Mouse (Mus musculus) forebrain, postnatal 0 days (tissue): ENCODE results near the gene Tmem128. TPM values are rescaled to one million over a fixed set of nuclear protein-coding genes. Genes with fewer than 3 reads are reported as not detected.

Source experiments
- ATAC-seq: fragments of 200-750 bp; cut with Nextera tagmentation; 2 replicates; pipeline ENCODE4 v1.8.0; 2017; ENCODE audit warnings: mild to moderate bottlenecking, moderate library complexity
- DNase-seq: peaks from one replicate; pipeline ENCODE4 v3.0.0-alpha.2; 2015
- H3K27ac ChIP-seq: fragments of 300-500 bp; sonication (generic); 2 replicates; pipeline ENCODE4 v1.5.1; 2014; ENCODE audit warnings: low read depth, mild to moderate bottlenecking, antibody characterized with exemption, low read length, moderate library complexity, mixed read lengths
- H3K27me3 ChIP-seq: fragments of 300-500 bp; sonication (generic); 2 replicates; pipeline ENCODE4 v1.6.1; 2014; ENCODE audit warnings: mild to moderate bottlenecking, low read length, mixed read lengths; ENCODE audit not compliant: insufficient read depth
- H3K36me3 ChIP-seq: fragments of 300-500 bp; sonication (generic); 2 replicates; pipeline ENCODE4 v1.6.1; 2014; ENCODE audit warnings: mild to moderate bottlenecking, moderate library complexity; ENCODE audit not compliant: insufficient read depth
- H3K4me1 ChIP-seq: fragments of 300-500 bp; sonication (generic); 2 replicates; pipeline ENCODE4 v1.6.1; 2014; ENCODE audit warnings: antibody characterized with exemption; ENCODE audit not compliant: insufficient read depth
- H3K4me2 ChIP-seq: fragments of 300-500 bp; sonication (generic); 2 replicates; pipeline ENCODE4 v1.6.1; 2014; ENCODE audit warnings: low read depth, mild to moderate bottlenecking, moderate library complexity
- H3K4me3 ChIP-seq: fragments of 300-500 bp; sonication (generic); 2 replicates; pipeline ENCODE4 v1.5.1; 2014; ENCODE audit warnings: low read depth, low read length, mixed read lengths
- H3K9ac ChIP-seq: fragments of 300-500 bp; sonication (generic); 2 replicates; pipeline ENCODE4 v1.6.1; 2014; ENCODE audit warnings: mild to moderate bottlenecking
- H3K9me3 ChIP-seq: fragments of 300-500 bp; sonication (generic); 2 replicates; pipeline ENCODE4 v1.6.1; 2016; ENCODE audit warnings: low read length
- CTCF ChIP-seq: sonication (generic); IDR thresholded peaks from 2 replicates; pipeline ENCODE4 v1.5.1; 2016; ENCODE audit warnings: antibody characterized with exemption, control low read depth, low read depth
- WGBS: fragments of 180-500 bp; shearing (Covaris S2); extraction: QIAGEN DNeasy Blood & Tissue Kit; methylation state at CpG from one replicate; pipeline ENCODE4 v1.1.7; 2014; 5-methylcytosine and 5-hydroxymethylcytosine counted together
- polyA plus RNA-seq: library from polyadenylated mRNA; unstranded; fragments of >200 nt; fragmentation: Nextera tagmentation; extraction: Ambion mirVana; gene quantifications from 2 replicates; pipeline ENCODE4 v1.2.1, GENCODE M21; 2015
- total RNA-seq: library from RNA; depleted of rRNA; stranded (reverse); fragments of >200 nt; gene quantifications from 2 replicates; pipeline ENCODE4 v1.2.3, GENCODE M21; 2014

Tmem128 gene
- total and polyA plus RNA-seq, 2 experiments from 2014 or later, result 99.0 to 105 TPM

DNA sequence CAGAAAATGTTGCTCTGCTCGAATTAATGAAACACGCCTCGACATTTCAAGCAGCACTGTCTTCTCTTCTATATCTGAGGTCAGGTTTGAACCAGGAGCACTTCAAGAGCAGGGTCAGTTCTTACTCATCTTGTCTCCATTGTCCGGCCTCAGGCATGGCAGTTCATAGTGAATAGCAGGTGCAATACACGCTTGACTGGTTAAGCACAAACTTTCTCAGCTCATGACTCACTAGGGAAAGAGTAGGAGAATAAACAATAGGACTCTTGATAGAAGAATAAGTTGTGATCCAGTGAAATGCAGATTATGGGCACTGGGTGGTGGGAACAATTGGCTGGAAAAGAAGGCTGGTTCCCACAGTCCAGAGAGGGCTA lies 1.2 kb upstream of the Tmem128 start:
- no peak overlapping the region for H3K27ac ChIP-seq
- no peak for TF ChIP-seq CTCF
- H3K27me3 ChIP-seq, result no peaks in the 10 kb centered on the region
- ATAC-seq, result no peak
- no peak overlapping the region for H3K4me3 ChIP-seq
- no peak overlapping the region for H3K4me2 ChIP-seq
- H3K4me1 ChIP-seq, result 0 out of 2 replicates have a peak, but pooled peaks cover 5% of the 10 kb centered on the region
- no peak for DNase-seq
- H3K9me3 ChIP-seq, result no peaks in the 10 kb centered on the region
- H3K36me3 ChIP-seq, result peaks cover 13% of the 10 kb centered on the region; the same call in 1 of the 2 replicates
- H3K9ac ChIP-seq, result no peak overlapping the region
- WGBS, result 81% methylated on average over 5 of the region's 5 CpGs

DNA sequence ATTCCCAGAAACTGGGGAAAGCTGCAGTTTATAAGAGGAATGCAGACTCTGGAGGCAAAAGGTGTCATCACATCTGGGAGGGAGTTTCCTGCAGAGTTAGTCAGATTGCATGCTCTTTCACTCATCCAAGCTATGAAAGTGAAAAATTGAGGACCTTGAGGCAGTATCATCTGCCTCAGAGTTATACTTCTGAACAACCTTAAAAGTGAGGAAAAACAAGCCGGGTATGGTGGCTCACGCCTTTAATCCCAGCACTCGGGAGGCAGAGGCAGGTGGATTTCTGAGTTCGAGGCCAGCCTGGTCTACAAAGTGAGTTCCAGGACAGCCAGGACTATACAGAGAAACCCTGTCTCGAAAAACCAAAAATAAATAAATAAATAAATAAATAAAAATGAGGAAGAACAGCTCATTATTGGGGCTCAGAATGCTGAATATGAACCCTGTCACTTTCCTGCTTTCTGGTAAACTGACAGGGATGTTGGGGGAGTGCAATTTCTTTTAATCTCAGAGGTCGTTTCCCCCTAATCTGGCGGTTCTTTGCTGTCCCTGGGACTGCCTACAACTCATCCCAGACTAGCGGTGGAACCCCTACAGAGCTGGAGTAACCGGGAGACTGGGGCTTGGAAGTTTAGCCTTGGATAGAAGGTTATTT lies 404 bp upstream of the Tmem128 start:
- WGBS, result 48% methylated on average over 9 of the region's 9 CpGs
- Histone ChIP-seq H3K4me2 (peak overlapping the region; percentile 85), H3K9me3 (no peaks in the 10 kb centered on the region), H3K27me3 (no peaks in the 10 kb centered on the region), H3K4me1 (0 out of 2 replicates have a peak, but pooled peaks cover 5% of the 10 kb centered on the region), H3K9ac (peak overlapping the region; percentile 83), H3K36me3 (peaks cover 21% of the 10 kb centered on the region), H3K4me3 (peak overlapping the region; percentile 90), H3K27ac (peak overlapping the region; percentile 86)
- DNase-seq (no peak), ATAC-seq (peak; percentile 17)
- no peak for TF ChIP-seq CTCF

DNA sequence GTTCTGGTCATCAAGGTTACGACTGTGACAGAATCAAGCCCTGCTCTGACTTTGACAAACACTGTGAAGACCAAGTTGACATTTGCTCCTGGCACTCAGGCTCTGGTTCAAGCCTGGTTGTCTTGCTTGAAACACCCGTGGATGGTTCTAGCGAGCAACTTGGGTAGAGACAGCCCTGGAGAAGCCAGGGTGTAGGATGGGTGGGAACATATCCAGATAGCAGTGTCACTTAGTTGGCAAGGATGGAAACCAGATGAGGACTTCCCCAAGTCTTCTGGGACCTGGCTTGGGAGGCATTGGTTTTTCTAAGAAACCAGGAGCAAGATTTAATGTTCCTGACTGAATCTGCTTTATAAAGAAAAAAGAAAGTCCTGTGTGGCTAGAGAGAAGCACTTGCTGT lies 11.0 kb downstream of the Tmem128 start:
- Histone ChIP-seq H3K4me1 (no peaks in the 10 kb centered on the region), H3K4me3 (no peak overlapping the region), H3K36me3 (peaks cover 37% of the 10 kb centered on the region), H3K27me3 (peaks cover 21% of the 10 kb centered on the region; the same call in 1 of the 2 replicates), H3K4me2 (no peak overlapping the region), H3K9ac (no peak overlapping the region), H3K27ac (no peak overlapping the region), H3K9me3 (no peaks in the 10 kb centered on the region)
- ATAC-seq (no peak), DNase-seq (no peak)
- TF ChIP-seq CTCF, result no peak
- 89% methylated on average over 3 of the region's 3 CpGs for WGBS

DNA sequence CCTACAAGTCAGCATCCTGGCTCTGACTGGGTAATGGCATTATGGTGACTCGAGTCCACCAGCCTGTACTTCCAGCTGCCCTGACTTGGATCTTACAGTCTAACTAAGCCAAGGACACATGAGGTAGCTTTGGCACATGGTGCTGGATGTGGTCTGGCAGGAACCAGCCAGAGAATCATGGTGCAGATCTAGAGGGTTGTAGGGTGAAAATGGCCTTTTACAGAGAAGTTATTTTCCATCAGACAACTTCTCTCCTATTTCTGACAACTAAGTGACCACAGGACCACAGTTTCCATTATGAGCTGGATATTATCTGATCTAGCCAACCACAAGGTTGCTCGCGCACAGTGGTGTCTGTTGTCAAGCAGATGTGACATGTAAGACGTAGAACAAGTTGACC lies 13.8 kb downstream of the Tmem128 start:
- no peak for ATAC-seq
- 92% methylated on average over 4 of the region's 4 CpGs for WGBS
- H3K4me1 ChIP-seq, result no peaks in the 10 kb centered on the region

DNA sequence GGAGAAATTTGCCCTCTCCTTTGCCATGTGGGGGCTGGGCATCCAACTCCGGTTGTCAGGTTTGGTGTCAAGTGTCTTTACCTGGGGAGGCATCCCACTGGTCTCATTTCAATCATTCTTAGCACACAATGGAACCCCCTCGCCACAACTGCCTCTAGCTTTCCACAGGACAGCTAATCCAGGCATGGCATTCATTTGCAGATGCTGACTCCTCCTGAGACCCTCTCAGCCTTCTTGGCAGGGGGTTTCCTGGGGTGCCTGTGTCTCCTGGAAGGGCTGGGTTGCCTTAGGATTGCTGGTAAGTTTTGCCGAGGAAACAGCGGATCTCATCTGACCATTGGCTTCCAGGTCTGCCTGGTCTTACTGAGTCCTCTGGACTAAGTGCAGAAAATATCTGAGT lies 15.8 kb downstream of the Tmem128 start, which contains the start of gene Otop1:
Gene Otop1, plus strand, starts transcription at position 202 of the 400 bp plus-strand sequence.
- Histone ChIP-seq H3K9me3 (no peaks in the 10 kb centered on the region), H3K36me3 (peaks cover 10% of the 10 kb centered on the region; the same call in 1 of the 2 replicates), H3K9ac (no peak within 1 kb of the TSS), H3K4me3 (peak within 1 kb of the TSS; percentile 20), H3K4me2 (peak within 1 kb of the TSS; percentile 49), H3K27ac (no peak within 1 kb of the TSS), H3K4me1 (no peaks in the 10 kb centered on the region), H3K27me3 (peaks cover 63% of the 10 kb centered on the region)
- no peak for ATAC-seq
- DNase-seq, result no peak
- WGBS, result 4% methylated on average over 4 of the region's 4 CpGs
- no peak for TF ChIP-seq CTCF

More for the DNA sequence above, 13.8 kb downstream of the Tmem128 start:
- Histone ChIP-seq H3K9ac (no peak overlapping the region), H3K4me3 (no peak overlapping the region), H3K36me3 (peaks cover 18% of the 10 kb centered on the region), H3K27me3 (peaks cover 49% of the 10 kb centered on the region), H3K9me3 (no peaks in the 10 kb centered on the region), H3K27ac (no peak overlapping the region), H3K4me2 (no peak overlapping the region)
- no peak for DNase-seq
- TF ChIP-seq CTCF, result no peak

DNA sequence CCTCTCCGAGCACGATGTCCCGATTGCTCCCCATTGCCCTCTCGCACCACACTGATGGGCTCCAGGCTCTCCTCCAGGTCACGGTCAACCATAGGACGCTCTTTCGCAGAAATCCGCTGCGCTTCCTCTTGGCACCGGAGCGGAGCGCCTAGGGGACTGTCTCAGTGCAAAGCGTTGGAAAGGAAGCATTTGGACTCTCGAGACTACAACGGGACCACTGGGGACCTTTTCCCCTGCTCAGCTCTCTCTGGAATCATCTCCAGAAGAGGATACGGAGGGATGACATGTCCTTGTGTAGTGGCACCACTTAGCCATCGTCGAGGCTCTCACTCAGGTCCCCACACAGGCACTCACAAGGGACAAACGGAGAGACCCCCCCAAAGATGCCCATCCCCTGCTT lies 16.5 kb downstream of the Tmem128 start:
- Histone ChIP-seq H3K27ac (no peak overlapping the region), H3K4me3 (peak overlapping the region; percentile 20), H3K9me3 (no peaks in the 10 kb centered on the region), H3K9ac (no peak overlapping the region), H3K4me2 (peak overlapping the region; percentile 49), H3K36me3 (peaks cover 4% of the 10 kb centered on the region; the same call in 1 of the 2 replicates), H3K4me1 (no peaks in the 10 kb centered on the region), H3K27me3 (peaks cover 64% of the 10 kb centered on the region)
- ATAC-seq (no peak), DNase-seq (peak; percentile 31)
- no peak for TF ChIP-seq CTCF
- under 1% methylated on average over 19 of the region's 19 CpGs for WGBS

DNA sequence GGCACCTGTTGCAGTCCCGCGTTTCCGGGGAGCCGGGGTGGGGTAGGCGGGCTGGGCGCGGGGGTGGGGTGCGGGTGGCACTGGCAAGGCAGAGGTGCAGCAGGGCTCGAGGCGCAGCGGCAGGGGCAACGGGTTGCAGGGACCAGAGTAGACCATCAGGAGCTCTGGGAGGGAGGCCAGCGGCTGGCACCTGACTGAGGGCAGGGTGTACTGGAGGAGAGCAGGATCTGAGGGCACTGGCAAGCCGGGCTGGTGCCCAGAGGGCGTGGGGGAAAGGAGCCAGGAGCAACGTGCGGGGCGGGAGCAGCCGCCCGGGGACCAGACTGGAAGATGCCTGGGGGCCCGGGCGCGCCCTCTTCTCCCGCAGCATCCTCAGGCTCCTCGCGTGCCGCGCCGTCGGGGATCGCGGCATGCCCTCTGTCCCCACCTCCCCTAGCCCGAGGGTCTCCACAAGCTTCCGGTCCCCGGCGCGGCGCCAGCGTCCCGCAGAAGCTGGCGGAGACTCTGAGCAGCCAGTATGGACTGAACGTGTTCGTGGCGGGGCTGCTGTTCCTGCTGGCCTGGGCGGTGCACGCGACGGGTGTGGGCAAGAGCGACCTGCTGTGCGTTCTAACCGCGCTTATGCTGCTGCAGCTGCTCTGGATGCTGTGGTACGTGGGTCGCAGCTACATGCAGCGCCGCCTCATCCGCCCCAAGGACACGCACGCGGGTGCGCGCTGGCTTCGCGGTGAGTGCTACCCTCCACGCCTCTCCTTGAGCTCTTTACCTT lies 17.3 kb downstream of the Tmem128 start:
- ATAC-seq (peak; percentile 52), DNase-seq (peak; percentile 17)
- Histone ChIP-seq H3K36me3 (no peaks in the 10 kb centered on the region), H3K4me2 (peak overlapping the region; percentile 49), H3K4me3 (peak overlapping the region; percentile 26), H3K9ac (peak overlapping the region; percentile 14; the same call in 1 of the 2 replicates), H3K4me1 (no peaks in the 10 kb centered on the region), H3K27ac (no peak overlapping the region), H3K27me3 (peaks cover 64% of the 10 kb centered on the region), H3K9me3 (no peaks in the 10 kb centered on the region)
- 2% methylated on average over 58 of the region's 65 CpGs for WGBS
- TF ChIP-seq CTCF, result no peak
